Mouse (Mus musculus) A20 (cell line): ENCODE measurements around the gene Hmx2.

Experiments used
- DNase-seq: peaks from one replicate; pipeline ENCODE4 v3.0.0-alpha.2; 2011; ENCODE audit warnings: low read depth, low spot score

The Hmx2 gene

DNA sequence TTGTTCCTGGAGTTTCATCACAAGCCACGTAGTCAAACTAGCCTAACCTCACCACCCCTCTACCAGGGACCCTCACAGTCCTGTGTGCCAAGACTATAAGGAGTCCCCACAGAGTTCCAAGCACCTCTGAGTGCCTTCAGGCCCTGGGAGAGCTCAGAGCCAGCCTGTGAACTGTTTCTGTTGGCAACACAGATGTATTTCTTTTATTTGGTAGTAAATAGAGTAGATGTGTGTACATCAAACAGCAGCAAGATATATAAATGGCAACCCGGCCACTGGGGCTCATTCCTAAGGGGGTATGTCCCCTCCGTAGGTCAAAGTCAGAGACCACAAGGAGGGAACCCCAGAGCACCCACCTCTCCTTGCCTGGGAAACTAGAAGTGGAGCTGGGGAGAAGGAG, at the start of gene Hmx2:
TSS of gene Hmx2 (plus strand) at position 301 of the 400 bp plus-strand sequence.
- no peak for DNase-seq

DNA sequence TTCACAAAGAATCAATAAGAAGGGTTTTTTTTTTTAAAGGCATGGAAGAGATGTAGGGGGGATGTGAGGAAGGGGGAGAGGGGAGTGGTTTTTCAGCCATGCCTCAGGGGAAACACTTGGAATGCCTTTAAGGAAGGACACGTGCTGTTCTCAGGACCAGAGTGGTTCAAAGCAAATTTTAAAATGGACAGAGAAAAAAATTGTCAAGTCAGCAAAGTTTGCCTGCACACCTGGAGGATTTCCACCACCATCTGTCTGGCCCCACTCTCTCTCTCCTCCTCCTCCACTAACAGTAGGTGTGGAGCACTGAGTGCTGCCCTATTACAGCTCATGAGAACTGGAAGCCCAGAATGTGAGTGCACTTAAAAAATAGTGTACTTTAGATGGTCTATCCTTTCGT, 44.8 kb upstream of the Hmx2 start:
- DNase-seq = no peak

DNA sequence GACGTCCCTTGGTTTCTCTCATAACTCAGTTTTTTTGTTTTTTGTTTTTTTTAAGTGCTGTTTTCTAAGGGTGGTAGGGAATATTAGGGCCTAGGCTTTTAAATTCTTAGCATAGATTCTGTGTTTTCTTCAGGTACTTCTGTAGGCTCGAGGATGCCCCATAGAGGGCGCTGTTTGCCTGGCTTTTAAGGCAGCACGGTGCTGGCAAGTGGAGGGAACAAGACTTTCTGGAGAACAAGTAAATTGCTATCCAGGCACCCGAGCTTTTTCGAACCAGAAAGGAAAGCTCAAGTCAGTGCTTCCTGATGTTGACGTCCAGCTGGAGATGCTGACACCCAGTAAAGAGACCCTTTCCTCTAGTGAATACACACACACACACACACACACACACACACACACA, 8.6 kb upstream of the Hmx2 start:
- DNase-seq = peak; percentile 71

DNA sequence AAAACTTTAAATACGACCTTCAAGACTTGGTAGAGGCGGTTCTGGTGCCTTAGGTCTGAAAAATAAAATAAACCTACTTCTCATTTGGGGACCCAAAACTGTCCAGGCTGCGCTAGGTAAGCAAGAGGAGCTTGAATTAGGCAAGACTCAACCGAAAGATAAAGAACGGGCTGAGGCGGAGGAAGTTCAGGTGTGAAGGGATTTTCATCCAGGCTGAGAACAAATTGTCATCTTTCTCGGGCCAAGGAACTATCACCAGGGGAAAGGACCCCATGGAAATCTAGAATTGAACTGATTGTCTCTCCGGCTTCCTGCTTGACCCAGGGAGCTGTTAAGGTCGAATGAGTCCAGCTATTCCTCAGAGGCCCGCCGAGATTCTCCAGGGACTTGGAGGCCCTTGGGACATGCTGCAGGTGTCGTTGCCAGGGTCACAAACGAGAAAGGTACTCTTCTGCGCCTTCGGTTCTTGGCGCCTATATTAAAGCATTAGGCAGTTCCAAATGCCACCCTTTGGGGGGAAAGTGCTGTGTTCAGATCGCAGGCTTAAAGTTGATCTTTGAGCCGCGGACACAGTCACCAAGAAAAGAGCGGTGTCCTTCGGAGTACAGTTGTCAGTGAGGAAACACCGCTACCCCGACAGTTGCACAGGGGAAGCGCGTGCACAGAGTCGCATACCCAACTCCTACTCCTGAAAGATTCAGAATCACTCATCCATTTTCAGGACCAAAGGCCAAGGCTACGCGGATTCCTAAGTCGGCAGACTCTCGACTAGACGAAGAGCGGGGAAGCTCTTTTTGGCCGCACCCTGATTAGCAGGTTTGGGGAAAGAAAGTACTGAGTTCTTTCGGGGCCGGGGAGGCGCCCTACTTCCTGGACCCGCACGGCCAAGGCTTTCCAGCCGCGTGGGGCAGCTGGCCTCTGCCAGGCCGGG, 7.1 kb upstream of the Hmx2 start:
- no peak for DNase-seq

DNA sequence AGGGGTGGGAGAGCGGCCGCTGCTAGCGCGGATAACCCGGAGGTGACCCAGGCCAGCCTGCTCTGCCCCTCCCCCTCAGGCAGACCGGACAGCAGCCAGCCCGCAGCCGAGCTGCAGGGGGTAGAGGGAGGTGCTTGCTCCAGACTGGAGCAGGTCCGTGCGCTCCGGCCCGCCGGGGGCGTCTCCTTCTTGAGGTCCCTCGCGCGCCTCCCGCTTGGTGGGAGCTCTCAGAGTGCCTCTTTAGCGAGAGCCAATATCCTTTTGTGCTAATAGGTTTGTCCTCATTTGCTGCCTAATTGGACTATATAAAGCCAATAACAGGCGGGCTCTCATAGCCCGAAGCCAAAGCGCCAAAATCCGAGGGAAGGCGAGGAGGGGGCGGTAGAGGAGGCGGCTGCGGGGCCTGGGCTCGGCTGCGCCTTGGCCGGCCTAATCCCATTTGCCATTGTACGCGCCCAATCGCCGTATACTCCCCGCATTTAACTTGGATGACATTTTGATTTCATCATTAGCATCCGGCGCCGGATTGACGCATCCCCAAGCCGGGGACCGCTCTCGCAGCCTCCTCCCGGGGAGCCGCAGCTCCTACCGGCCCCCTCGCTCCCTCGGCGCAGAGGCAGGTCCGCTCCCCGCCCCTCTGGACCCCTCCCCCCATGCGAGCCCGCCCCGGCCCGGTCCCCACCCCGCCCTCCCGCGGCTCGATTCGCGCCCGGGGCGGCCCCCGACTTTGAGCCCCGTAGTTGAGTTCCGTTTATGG, 6.3 kb upstream of the Hmx2 start, which contains the start of gene Hmx3:
TSS of gene Hmx3 (plus strand) at position 753 of the 757 bp plus-strand sequence.
- no peak for DNase-seq

DNA sequence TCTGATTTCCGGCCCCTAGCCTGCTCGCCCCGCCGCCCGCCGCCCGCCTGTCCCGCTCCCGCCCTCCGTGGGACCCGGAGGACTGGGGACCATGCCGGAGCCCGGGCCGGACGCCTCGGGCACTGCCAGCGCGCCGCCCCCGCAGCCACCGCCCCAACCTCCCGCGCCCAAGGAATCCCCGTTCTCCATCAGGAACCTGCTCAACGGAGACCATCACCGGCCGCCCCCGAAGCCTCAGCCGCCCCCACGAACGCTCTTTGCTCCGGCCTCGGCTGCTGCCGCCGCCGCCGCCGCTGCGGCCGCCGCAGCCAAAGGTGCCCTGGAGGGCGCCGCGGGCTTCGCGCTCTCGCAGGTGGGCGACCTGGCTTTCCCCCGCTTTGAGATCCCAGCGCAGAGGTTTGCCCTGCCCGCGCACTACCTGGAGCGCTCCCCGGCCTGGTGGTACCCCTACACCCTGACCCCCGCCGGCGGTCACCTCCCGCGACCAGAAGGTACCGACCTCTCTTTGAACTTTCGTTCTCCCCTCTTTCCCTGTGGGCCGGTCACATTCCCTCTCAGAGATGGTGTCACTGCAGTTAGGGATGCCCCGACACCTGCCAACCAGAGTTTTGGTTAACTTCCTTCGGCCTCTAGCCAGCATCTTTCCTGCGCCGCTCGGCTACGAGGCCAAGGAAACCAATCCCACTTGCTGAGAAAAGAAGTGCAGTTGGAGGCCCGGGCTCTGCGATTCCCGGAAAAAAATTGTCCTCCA, 5.5 kb upstream of the Hmx2 start:
- DNase-seq = no peak

DNA sequence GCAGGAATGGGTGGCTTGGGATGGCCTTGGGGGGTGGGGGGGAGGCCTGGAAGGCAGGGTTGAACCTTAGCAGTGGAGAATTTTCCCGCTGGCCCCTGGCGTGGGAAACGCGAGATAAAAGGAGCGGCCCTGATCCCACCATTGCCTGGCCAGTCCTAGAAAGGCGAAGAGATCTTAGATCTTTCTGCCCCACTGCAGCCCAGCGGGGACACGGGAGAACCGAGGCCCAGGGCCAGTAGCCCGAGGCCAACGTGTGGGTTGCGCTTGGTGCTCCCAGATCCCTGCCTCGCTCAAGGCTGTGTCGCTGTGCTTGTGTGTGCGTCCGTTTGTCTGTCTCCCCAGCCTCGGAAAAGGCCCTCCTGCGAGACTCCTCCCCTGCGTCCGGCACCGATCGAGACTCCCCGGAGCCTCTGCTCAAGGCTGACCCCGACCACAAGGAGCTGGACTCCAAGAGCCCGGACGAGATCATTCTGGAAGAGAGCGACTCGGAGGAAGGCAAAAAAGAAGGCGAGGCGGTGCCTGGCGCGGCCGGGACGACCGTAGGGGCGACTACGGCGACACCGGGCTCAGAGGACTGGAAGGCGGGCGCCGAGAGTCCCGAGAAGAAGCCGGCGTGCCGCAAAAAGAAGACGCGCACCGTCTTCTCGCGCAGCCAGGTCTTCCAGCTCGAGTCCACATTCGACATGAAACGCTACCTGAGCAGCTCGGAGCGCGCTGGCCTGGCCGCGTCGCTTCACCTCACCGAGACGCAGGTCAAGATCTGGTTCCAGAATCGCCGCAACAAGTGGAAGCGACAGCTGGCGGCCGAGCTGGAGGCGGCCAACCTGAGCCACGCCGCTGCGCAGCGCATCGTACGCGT, 4.7 kb upstream of the Hmx2 start:
- DNase-seq = no peak

DNA sequence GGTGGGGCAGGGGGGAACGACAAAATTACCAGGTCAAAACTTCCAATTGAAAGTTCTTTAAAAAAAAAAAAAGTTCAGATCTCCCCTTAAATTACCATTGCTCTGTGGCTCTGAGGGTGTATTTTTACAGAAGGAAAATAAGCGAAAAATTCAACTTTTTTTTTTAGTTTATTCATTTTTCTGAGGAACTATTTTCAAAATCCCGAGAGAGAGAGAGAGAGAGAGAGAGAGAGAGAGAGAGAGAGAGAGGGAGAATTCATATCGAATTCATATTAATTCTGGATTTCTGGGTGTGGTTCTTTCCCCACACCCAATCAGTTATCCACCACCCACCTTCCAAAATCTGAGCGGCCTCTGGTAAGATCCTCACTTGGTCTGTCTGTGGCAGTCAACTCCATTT, 3.7 kb upstream of the Hmx2 start:
- no peak for DNase-seq

DNA sequence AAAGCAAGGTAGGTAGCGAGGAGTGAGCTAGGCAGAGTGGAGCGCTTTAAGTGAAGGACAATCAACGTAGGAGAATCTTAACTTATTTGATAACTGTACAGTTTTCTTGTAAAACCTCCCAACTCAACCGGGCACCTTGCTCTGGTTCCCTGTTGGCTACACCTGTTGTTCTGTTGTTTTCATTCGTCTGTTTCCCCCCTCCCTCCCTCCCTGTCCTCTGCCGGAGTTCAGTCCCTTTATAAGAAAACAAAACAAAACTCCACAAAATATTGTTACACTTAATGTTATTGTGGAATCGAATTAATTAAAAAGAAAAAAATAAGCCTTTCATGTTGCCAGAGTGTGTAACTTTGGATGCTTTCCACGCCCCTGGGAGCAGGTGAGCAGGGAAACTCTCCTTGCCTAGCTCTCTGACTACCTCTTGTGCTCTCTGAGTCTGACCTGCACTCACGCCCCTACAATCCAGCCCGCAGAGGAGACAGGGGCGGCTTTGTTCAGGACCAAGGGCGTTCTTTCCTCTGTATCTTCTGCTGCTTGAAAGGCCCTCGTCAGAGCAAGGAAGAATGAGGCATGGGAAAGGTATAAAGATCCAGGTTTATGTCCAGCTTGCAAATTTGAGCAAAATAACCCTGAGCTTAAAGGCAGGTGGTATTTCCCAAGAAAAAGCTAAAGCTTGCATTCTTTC, 2.7 kb upstream of the Hmx2 start:
- no peak for DNase-seq

DNA sequence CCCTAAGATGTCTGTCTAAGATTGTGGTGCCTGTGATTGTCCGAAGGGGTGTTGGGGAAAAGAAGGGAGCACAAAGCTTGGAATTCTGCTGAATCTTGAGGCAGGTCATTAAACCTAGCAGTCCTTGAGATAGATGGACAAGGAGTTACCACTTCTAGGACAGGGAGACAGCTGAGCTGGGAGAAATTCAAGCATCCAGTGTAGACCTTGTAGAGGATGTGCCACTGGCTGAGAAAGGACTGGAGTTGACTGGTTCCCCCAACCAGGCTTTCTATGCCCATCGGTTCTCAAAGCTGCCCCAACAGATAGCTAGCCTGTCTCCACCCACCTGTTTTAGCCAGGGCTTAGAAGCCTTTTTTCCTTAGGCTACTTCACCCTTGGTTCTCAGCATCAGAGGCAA, 2.1 kb upstream of the Hmx2 start:
- no peak for DNase-seq

DNA sequence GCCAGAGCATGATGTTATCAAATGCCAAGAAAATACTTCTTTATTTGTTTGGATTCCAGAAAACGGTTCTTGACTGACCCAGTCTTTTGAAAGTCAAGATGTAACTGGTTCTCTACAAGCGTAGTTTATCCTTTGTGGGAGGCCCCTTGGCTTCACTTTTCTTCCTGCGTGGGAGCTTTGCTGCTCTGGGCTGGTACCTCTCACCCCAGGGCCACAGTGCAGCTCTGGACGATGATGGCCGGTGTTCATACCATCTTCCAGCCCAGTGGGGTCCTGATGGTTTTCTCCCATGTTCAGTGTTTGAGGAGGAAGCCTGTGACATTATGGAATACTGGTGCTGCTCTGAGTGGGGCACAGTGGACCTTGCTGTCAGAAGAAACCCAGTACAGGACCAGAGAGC, 1.1 kb upstream of the Hmx2 start:
- DNase-seq = no peak

DNA sequence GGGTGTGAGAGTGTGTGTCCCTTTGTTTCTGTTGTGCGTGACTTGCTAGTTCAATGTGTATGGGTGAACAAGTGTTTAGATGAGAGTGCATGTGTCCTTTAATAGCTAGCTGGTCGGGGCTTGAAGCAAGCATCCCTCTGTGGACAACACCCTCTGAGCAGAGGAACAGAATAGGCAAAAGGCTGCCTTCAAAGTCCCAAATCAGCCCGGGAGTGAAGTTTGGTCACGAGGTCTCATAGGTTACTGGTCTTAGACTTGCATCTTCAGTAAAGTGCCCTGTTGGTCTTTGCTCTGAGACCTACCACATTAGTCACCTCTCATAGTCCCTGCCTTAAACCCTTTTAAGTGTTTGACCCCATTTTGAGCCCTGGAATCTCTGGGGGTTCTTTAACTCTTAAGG, 2.9 kb downstream of the Hmx2 start:
- no peak for DNase-seq

DNA sequence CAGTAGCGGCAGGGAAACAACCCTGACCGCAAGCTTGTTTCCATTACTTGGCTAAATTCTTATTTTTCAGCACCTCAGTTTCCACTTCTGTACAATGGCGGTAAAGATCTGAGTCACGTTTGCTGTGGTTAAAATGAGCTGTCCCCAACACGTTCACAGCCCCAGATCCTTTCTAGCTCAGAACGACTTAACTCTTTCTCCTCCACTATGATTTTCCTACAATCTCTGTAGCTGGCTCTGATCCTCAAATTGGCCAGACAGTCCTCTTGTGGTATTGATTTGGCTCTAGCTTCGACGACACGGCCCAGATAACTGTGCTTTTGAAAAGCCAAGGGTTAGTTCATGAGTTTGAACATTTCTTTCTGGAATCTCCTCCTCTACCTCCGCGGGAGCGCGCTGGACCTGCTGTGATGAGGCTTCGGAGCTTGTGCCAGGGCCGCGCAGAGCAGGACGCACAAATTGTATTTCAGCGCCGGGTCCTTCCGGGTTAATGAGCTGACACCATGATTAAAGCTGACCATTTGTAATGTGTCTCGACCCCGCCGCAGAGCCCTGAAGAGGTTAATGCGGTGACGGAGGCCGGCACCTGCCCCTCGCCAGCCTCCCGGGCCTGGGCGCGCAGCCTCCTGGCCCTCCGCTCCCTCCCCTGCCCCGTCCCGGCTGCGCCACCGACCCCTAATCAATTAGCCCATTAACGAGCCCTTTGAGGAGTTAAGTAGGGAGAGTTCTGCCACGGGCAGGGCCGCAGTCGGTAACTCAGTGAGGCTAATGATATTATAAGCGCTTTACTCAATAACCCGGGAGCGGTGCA, 3.6 kb downstream of the Hmx2 start:
- no peak for DNase-seq

DNA sequence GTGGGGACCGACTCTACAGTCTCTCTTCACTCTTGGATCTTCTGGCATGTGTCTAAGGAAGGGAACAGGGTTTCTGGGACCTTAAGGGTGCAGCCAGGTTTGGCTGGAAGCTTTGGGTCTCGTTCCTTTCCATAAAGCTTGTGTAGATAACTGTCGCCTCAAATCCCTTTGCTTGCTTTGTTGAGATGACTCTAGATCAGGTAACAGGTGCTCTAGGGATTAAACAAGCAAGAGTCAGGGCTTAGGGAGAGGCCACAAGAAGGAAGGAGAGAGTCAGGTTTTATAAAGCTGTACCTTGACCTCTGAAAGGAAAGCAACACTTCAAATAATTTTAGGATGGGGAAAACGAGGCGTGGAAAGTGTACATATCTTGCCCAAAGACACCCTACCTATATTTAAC, 4.2 kb downstream of the Hmx2 start:
- DNase-seq = no peak

DNA sequence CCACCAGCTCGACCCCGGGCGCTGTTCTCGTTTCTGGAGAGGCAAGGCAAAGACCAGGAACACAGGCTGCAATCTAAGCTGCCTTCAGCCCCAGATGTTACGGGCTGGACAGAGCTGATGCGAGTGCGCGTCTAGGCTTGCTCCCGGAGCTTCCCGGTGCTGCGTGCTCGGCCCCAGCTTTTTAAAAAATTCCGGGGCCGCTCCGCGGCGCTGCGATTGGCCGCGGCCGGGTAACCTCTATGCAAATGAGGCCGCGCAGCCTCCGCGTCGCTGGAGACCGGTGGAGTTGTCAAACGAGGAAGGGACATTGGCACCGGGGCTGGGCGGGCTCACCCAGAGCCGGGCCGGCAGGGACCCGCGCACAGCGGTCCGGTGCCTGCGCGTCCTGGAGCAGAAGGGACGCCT, 5.2 kb downstream of the Hmx2 start:
- DNase-seq = peak; percentile 87

DNA sequence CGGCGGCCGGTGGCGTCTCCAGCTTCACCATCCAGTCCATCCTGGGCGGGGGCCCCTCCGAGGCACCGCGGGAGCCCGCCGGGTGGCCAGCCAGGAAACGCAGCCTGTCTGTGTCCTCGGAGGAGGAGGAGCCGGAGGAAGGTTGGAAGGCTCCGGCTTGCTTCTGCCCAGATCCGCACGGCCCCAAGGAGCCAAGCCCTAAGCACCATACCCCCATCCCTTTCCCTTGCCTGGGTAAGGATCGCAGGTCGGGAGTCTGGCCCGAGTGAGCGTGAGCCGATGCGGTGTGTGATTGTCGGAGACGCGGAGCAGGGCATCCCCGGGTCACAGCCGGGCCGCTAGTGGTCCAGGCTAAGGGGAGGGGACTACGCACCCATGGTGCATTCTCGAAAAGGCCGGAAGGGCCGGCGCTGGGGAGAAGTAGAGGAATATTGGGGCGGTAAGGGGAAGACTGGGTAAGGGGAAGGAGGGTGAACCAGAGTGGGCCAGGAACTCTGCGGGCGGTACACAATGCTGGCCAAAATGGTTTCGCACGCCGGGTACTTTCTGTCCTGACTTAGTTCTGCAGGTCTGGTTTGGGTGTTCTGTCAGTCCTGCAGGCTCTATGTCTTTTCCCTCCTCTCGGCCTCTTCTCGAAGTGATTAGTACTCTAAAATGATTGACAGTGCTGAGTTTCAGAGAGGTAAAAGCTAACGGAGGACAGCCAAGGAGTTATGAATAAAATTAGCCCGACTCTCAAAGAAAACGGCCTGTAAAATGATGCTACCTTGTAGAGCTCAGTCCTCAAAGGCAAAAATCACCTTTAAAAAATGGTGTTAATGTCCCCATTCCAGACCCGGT, 6.0 kb downstream of the Hmx2 start:
- DNase-seq = peak; percentile 77

DNA sequence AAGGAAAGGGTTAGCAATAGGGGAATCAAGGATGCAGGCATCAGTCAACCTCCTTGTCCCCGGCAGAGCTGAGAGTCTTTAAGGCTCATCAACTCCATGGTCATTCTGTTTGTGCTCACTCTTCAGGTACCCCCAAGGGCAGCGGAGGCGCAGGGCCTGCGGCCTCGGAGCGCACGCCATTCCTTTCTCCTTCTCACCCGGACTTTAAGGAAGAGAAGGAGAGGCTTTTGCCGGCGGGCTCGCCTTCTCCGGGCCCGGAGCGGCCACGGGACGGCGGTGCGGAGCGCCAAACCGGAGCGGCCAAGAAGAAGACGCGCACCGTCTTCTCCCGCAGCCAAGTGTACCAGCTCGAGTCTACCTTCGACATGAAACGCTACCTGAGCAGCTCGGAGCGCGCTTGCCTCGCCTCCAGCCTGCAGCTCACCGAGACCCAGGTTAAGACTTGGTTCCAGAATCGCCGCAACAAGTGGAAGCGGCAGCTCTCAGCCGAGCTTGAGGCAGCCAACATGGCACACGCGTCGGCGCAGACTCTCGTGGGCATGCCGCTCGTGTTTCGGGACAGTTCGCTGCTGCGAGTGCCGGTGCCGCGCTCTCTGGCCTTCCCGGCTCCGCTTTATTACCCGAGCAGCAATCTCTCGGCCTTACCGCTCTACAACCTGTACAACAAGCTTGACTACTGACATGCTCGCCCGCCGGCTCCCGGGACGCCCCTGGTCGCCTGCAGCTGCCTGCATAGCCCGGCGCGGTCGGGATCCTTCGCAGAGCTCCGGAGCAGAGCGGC, 6.9 kb downstream of the Hmx2 start:
- no peak for DNase-seq

DNA sequence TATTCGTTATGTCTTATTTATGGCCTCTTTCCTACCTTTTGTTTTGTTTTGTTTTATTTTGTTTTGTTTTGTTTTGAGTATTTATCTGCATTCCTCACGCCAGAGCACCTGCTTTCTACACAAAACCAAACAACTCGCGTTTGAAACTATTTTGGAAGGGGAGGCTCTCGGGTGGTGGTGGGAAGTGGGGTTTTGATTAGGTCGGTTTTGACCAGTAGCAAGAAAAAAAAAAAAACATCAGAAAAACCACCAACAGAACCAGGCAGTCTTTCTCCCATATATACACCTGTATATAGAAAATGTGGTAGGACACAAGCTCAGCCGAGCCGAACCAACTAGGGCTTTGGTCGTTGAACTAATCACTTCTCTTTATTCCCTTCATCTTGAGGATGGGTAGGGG, 7.5 kb downstream of the Hmx2 start:
- DNase-seq = no peak
